Mouse (Mus musculus) lung, adult 2 months (tissue): ENCODE results near the gene Fam114a2.

Source experiments
- CTCF ChIP-seq: fragments of 200-500 bp; IDR thresholded peaks from 2 replicates; pipeline ENCODE4 v1.5.1; 2011; ENCODE audit warnings: mild to moderate bottlenecking, low read length, control low read depth; ENCODE audit not compliant: insufficient read depth
- POLR2A ChIP-seq: fragments of 200-500 bp; IDR thresholded peaks from 2 replicates; pipeline ENCODE4 v1.6.1; 2011; ENCODE audit warnings: low read depth, mild to moderate bottlenecking, control low read depth, low read length, borderline replicate concordance; ENCODE audit errors: extremely low read depth

DNA sequence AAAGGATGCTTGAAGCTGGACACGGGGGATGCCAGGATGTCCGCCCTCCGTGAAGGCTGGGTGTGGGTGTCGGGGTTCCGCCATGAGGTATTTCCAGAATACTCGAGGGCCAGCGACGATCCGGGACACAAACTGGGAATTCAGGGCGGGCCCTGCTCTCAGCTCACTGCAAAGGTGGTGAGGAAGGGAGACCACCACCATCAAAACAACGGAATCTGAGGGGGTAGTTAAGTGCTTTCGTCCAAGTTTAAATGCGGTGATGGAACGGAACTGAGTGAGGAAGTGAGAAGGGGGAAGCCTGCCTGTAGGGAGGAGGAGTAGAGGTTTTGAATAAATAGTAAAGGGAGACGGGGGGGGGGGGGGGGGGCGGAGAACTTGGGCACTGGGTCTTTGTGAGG lies 333 bp upstream of the Fam114a2 start:
- TF ChIP-seq CTCF, result no peak
- TF ChIP-seq POLR2A, result no peak; the same call in 1 of the 2 replicates
